In genomic region chr5:52016992-52017391, GRCm38 (mm10) we compare ENCODE assay signal across 25 mouse cellular contexts.
DNase-seq lines count a peak whose midpoint lies in the region; ATAC-seq and TF ChIP-seq lines count a peak whose summit lies in the region.
"Had no signal": no experiment of that assay in that cellular context is flagged by ENCODE, and none has a peak within 500 bp of the region (broad histone marks: within the 10 kb centered on the region; RNA-seq: fewer than 3 reads in every experiment).

No protein-coding gene starts in this region.

- peaks cover 0 to 8% of the 10 kb centered on the region in 2 experiments; a peak in 2 of 4 replicates for H3K36me3 ChIP-seq in MEL (ENCODE audit: control insufficient read depth in 1 of 2, insufficient read depth in 2 of 2, low read length in 2 of 2)
- H3K36me3 ChIP-seq: embryonic facial prominence, embryonic 13.5 days; embryonic facial prominence, embryonic 15.5 days; forebrain, embryonic 10.5 days; forebrain, embryonic 12.5 days; G1E had no signal

- peak; percentile 83 for DNase-seq in MEL (ENCODE audit: low read depth, low spot score)
- DNase-seq in gastrocnemius, postnatal 14 days: no peak
- no peak for DNase-seq in cerebellum, postnatal 36 days
- DNase-seq: adrenal gland, adult 2 months; adrenal gland, postnatal 10 days; adrenal gland, postnatal 25 days; cerebellum, adult 11 months; cerebellum, adult 18-20 months; cerebellum, adult 8-10 months; cerebellum, adult 9-11 months; cerebellum, postnatal 14 days; embryo, embryonic 11 days had no signal

- H3K9me3 ChIP-seq in MEL (replicated peaks; ENCODE audit: insufficient read depth, low read length): no peaks in the 10 kb centered on the region
- H3K9me3 ChIP-seq: embryonic facial prominence, embryonic 13.5 days; embryonic facial prominence, embryonic 15.5 days; forebrain, embryonic 10.5 days; forebrain, embryonic 12.5 days had no signal

- H3K79me2 ChIP-seq in MEL (ENCODE audit: control insufficient read depth, insufficient read depth, low read length, poor library complexity): no peaks in the 10 kb centered on the region

- no peak for TF ChIP-seq RAD21 in MEL (IDR thresholded peaks at IDR 0.05; ENCODE audit: low read depth, low read length)

- TF ChIP-seq CTCF in MEL (IDR thresholded peaks at IDR 0.05 in 2 of 3, conservative IDR thresholded peaks at IDR 0.05 in 1 of 3; ENCODE audit: control insufficient read depth in 1 of 3, insufficient read depth in 1 of 3, low read depth in 2 of 3, low read length in 3 of 3, poor library complexity in 1 of 3, severe bottlenecking in 1 of 3): no peak

- H3K9ac ChIP-seq in MEL (ENCODE audit: control insufficient read depth, low read depth, low read length, poor library complexity, severe bottlenecking): peak overlapping the region; percentile 7; the same call in 1 of the 2 replicates
- H3K9ac ChIP-seq: embryonic facial prominence, embryonic 13.5 days; embryonic facial prominence, embryonic 15.5 days; forebrain, embryonic 12.5 days had no signal

- intact Hi-C loops in gastrocnemius, postnatal 14 days (cut with DNase I; ENCODE audit: low total_unique reads): no loop called here

- peak; percentile 11 to 30; a peak in 2 of 4 replicates for TF ChIP-seq EP300 in MEL (IDR thresholded peaks at IDR 0.05; ENCODE audit: low read depth in 1 of 2, low read length in 2 of 2)

- TF ChIP-seq POLR2A in MEL (IDR thresholded peaks at IDR 0.05; ENCODE audit: control insufficient read depth in 1 of 2, insufficient read depth in 1 of 2, low read depth in 1 of 2, low read length in 2 of 2, poor library complexity in 1 of 2): no peak

- H3K4me1 ChIP-seq in MEL (ENCODE audit: control insufficient read depth in 1 of 2, insufficient read depth in 2 of 2, low read length in 2 of 2): peaks cover 2 to 10% of the 10 kb centered on the region in 2 experiments; a peak in 3 of 4 replicates
- H3K4me1 ChIP-seq: embryonic facial prominence, embryonic 13.5 days; embryonic facial prominence, embryonic 15.5 days; forebrain, embryonic 10.5 days; forebrain, embryonic 12.5 days had no signal

- H3K27me3 ChIP-seq in MEL (ENCODE audit: control insufficient read depth in 1 of 2, insufficient read depth in 2 of 2, low read length in 2 of 2): no peaks in the 10 kb centered on the region
- H3K27me3 ChIP-seq: CH12.LX; embryonic facial prominence, embryonic 13.5 days; embryonic facial prominence, embryonic 15.5 days; forebrain, embryonic 12.5 days had no signal

- peak overlapping the region; percentile 26 for H3K27ac ChIP-seq in MEL (ENCODE audit: control insufficient read depth, low read depth, low read length)
- H3K27ac ChIP-seq: embryonic facial prominence, embryonic 13.5 days; embryonic facial prominence, embryonic 15.5 days; forebrain, embryonic 10.5 days; forebrain, embryonic 12.5 days had no signal

- H3K4me3 ChIP-seq in MEL (ENCODE audit: control insufficient read depth in 1 of 2, insufficient read depth in 1 of 2, low read depth in 2 of 2, low read length in 2 of 2): no peak overlapping the region
- H3K4me3 ChIP-seq: embryonic facial prominence, embryonic 13.5 days; embryonic facial prominence, embryonic 15.5 days; erythroblast, embryonic 14.5 days; forebrain, embryonic 10.5 days; forebrain, embryonic 12.5 days had no signal

- ATAC-seq in common myeloid progenitor, adult 5-6 weeks (replicated peaks; ENCODE audit: low read depth, poor library complexity, severe bottlenecking): peak; percentile 74
- peak; percentile 92 to 93 for ATAC-seq in hematopoietic stem cell, adult 5-6 weeks (replicated peaks in 1 of 2; ENCODE audit: insufficient read depth in 1 of 2, low FRiP score in 2 of 2, low TSS enrichment in 1 of 2, low read depth in 1 of 2, poor library complexity in 2 of 2, severe bottlenecking in 2 of 2)
- ATAC-seq in megakaryocyte progenitor cell, adult 5-6 weeks (replicated peaks; ENCODE audit: poor library complexity): peak; percentile 94
- ATAC-seq in CD4-positive, CD25-positive, alpha-beta regulatory T cell, adult 4 months: no peak
- ATAC-seq: forebrain, embryonic 14.5 days; forebrain, embryonic 16.5 days had no signal

TF ChIP-seq in MEL, 35 proteins besides CTCF, POLR2A, EP300 and RAD21:
- TF ChIP-seq USF2 (IDR thresholded peaks at IDR 0.05; ENCODE audit: borderline replicate concordance in 1 of 2, insufficient read depth in 1 of 2, low read depth in 1 of 2, low read length in 2 of 2): no peak
- 0 out of 2 replicates have a peak, but pooled peaks have one; percentile 28 for TF ChIP-seq MAZ (IDR thresholded peaks at IDR 0.05; ENCODE audit: low read depth, low read length)
